ENCODE assay signal across 9 mouse cellular contexts in genomic region chr2:168870480-168870879, GRCm38 (mm10).
DNase-seq lines count a peak whose midpoint lies in the region; ATAC-seq and TF ChIP-seq lines count a peak whose summit lies in the region.
"Had no signal": no experiment of that assay in that cellular context is flagged by ENCODE, and none has a peak within 500 bp of the region (broad histone marks: within the 10 kb centered on the region; RNA-seq: fewer than 3 reads in every experiment).

No protein-coding gene starts in this region.

- peak; percentile 30 for DNase-seq in heart, postnatal 4 days
- DNase-seq in heart, embryonic 10.5 days (ENCODE audit: low spot score), result no peak
- peak; percentile 93 for DNase-seq in midbrain, embryonic 11.5 days (ENCODE audit: low spot score, missing footprints)
- peak; percentile 40 for DNase-seq in embryo, embryonic 10 days (ENCODE audit: low spot score)
- DNase-seq in heart, adult 11 months, result no peak

- no peaks in the 10 kb centered on the region for H3K27me3 ChIP-seq in heart, embryonic 10.5 days (ENCODE audit: insufficient read depth, poor library complexity, severe bottlenecking)
- H3K27me3 ChIP-seq in midbrain, embryonic 11.5 days (ENCODE audit: control insufficient read depth, insufficient read depth, low read length), result no peaks in the 10 kb centered on the region
- no peaks in the 10 kb centered on the region for H3K27me3 ChIP-seq in midbrain, embryonic 16.5 days (ENCODE audit: control insufficient read depth, insufficient read depth, low read depth, low read length)
- no peaks in the 10 kb centered on the region; the same call in 1 of the 2 replicates for H3K27me3 ChIP-seq in small intestine, adult 2 months (ENCODE audit: control insufficient read depth, insufficient read depth, low read length)
- H3K27me3 ChIP-seq in hindbrain, embryonic 16.5 days (replicated peaks; ENCODE audit: control insufficient read depth, insufficient read depth, low read length), result no peaks in the 10 kb centered on the region
- H3K27me3 ChIP-seq: limb, embryonic 13.5 days had no signal

- no peak overlapping the region for H3K4me3 ChIP-seq in heart, embryonic 10.5 days
- H3K4me3 ChIP-seq in midbrain, embryonic 11.5 days (ENCODE audit: low read depth, low read length), result no peak overlapping the region
- no peak overlapping the region for H3K4me3 ChIP-seq in midbrain, embryonic 16.5 days (ENCODE audit: low read depth, low read length)
- no peak overlapping the region for H3K4me3 ChIP-seq in small intestine, adult 2 months (ENCODE audit: low read depth, low read length)
- H3K4me3 ChIP-seq in hindbrain, embryonic 16.5 days (ENCODE audit: low read length), result no peak overlapping the region
- H3K4me3 ChIP-seq: limb, embryonic 13.5 days had no signal

- TF ChIP-seq CTCF in small intestine, adult 2 months (IDR thresholded peaks at IDR 0.05; ENCODE audit: extremely low read depth, insufficient read length, insufficient replicate concordance, low read depth, low read length), result peak; percentile 41; the same call in 1 of the 2 replicates

- no peak overlapping the region for H3K4me2 ChIP-seq in midbrain, embryonic 11.5 days
- H3K4me2 ChIP-seq in midbrain, embryonic 16.5 days (ENCODE audit: low read length), result no peak overlapping the region
- H3K4me2 ChIP-seq in hindbrain, embryonic 16.5 days (ENCODE audit: low read length), result no peak overlapping the region
- H3K4me2 ChIP-seq: limb, embryonic 13.5 days had no signal

- 51% methylated on average over 4 of the region's 4 CpGs for WGBS in heart, embryonic 10.5 days
- WGBS in midbrain, embryonic 11.5 days, result 69% methylated on average over 4 of the region's 4 CpGs
- WGBS in midbrain, embryonic 16.5 days, result 67% methylated on average over 4 of the region's 4 CpGs
- WGBS in small intestine, adult 2 months, result 61% methylated on average over 4 of the region's 4 CpGs
- WGBS in hindbrain, embryonic 16.5 days, result 61% methylated on average over 4 of the region's 4 CpGs

- no peak overlapping the region for H3K9ac ChIP-seq in midbrain, embryonic 11.5 days (ENCODE audit: low read length)
- H3K9ac ChIP-seq in midbrain, embryonic 16.5 days (ENCODE audit: low read depth, low read length), result no peak overlapping the region
- no peak overlapping the region for H3K9ac ChIP-seq in hindbrain, embryonic 16.5 days (ENCODE audit: low read depth, low read length)
- H3K9ac ChIP-seq: limb, embryonic 13.5 days had no signal

- H3K4me1 ChIP-seq in heart, embryonic 10.5 days, result peaks cover 10% of the 10 kb centered on the region
- peaks cover 15% of the 10 kb centered on the region for H3K4me1 ChIP-seq in midbrain, embryonic 11.5 days (ENCODE audit: control insufficient read depth, insufficient read depth, low read length)
- H3K4me1 ChIP-seq in midbrain, embryonic 16.5 days (ENCODE audit: control insufficient read depth, insufficient read depth, low read length), result peaks cover 7% of the 10 kb centered on the region; the same call in 1 of the 2 replicates
- no peaks in the 10 kb centered on the region for H3K4me1 ChIP-seq in small intestine, adult 2 months (ENCODE audit: control insufficient read depth, insufficient read depth, insufficient read length, low read length)
- H3K4me1 ChIP-seq in hindbrain, embryonic 16.5 days (ENCODE audit: control insufficient read depth, insufficient read depth, low read depth, low read length), result peaks cover 7% of the 10 kb centered on the region

- no peaks in the 10 kb centered on the region for H3K9me3 ChIP-seq in heart, embryonic 10.5 days
- H3K9me3 ChIP-seq in midbrain, embryonic 11.5 days (ENCODE audit: control insufficient read depth, low read length), result no peaks in the 10 kb centered on the region
- no peaks in the 10 kb centered on the region for H3K9me3 ChIP-seq in midbrain, embryonic 16.5 days (replicated peaks; ENCODE audit: control insufficient read depth, low read length, poor library complexity, severe bottlenecking)
- no peaks in the 10 kb centered on the region for H3K9me3 ChIP-seq in hindbrain, embryonic 16.5 days (ENCODE audit: control insufficient read depth, low read length)
- H3K9me3 ChIP-seq: limb, embryonic 13.5 days had no signal

- 0 out of 2 replicates have a peak, but pooled peaks have one; percentile 10 for ATAC-seq in midbrain, embryonic 11.5 days (ENCODE audit: low FRiP score)
- no peak for ATAC-seq in midbrain, embryonic 16.5 days
- no peak for ATAC-seq in hindbrain, embryonic 16.5 days

- TF ChIP-seq POLR2A in small intestine, adult 2 months (IDR thresholded peaks at IDR 0.05; ENCODE audit: low read depth, low read length), result no peak

- no peaks in the 10 kb centered on the region for H3K36me3 ChIP-seq in heart, embryonic 10.5 days
- no peaks in the 10 kb centered on the region for H3K36me3 ChIP-seq in midbrain, embryonic 11.5 days (ENCODE audit: control insufficient read depth, insufficient read depth, low read length)
- no peaks in the 10 kb centered on the region for H3K36me3 ChIP-seq in midbrain, embryonic 16.5 days (ENCODE audit: control insufficient read depth, insufficient read depth, low read length)
- no peaks in the 10 kb centered on the region for H3K36me3 ChIP-seq in small intestine, adult 2 months (ENCODE audit: control insufficient read depth, insufficient read depth, low read length)
- H3K36me3 ChIP-seq in hindbrain, embryonic 16.5 days (ENCODE audit: control insufficient read depth, insufficient read depth, low read length), result no peaks in the 10 kb centered on the region
- H3K36me3 ChIP-seq: limb, embryonic 13.5 days had no signal

- no peak overlapping the region for H3K27ac ChIP-seq in heart, embryonic 10.5 days
- H3K27ac ChIP-seq in midbrain, embryonic 11.5 days (ENCODE audit: low read depth, low read length), result no peak overlapping the region
- H3K27ac ChIP-seq in midbrain, embryonic 16.5 days (ENCODE audit: low read length), result no peak overlapping the region
- H3K27ac ChIP-seq in small intestine, adult 2 months (ENCODE audit: insufficient read depth, low read depth, low read length), result no peak overlapping the region
- no peak overlapping the region for H3K27ac ChIP-seq in hindbrain, embryonic 16.5 days (ENCODE audit: low read depth, low read length)
- H3K27ac ChIP-seq: limb, embryonic 13.5 days had no signal

Comparison
In these comparisons a context has a peak if more than half of its experiments do, and no peak if none do; other contexts are left out.
1. DNase-seq: peak in heart, postnatal 4 days (single experiment), midbrain, embryonic 11.5 days (single experiment) and embryo, embryonic 10 days (single experiment); none in heart, embryonic 10.5 days (single experiment) and heart, adult 11 months (single experiment).